Mouse (Mus musculus): ENCODE measurements around the gene Cpz.

DNA sequence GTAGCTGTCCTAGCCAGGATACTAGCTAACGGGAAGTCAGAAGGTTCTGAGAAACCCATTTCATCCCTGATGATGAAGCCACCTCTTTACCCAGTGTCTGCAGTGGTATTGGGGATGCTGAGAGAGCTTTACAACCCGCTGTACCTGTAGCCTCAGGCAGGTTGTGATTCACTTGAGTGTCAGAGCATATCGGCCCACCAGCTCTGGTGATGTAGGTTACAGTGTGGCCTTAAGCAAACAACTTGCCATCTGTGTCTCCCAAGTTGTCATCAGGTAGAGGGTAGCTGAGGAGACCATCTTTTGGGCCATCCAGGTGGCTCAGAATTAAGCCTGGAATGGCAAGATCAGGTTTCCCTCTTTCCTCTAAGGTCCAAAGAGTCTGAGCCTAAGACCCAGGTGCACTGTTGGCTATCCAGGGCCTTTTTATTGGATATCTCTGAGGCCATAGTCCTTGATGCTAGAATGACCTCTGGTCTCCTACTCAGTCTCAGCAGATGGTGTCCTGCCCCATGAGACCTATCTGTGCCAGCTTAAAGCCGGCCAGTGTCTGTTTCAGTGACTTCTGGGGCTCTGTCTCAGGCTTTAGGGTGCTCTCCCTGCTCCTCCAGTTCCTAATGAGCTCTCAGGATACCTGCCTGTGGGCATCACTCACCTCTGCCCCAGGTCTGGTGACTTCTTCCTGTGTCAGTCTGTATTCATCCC lies 27.5 kb upstream of the Cpz start:
- TF ChIP-seq CTCF (IDR thresholded peaks at IDR 0.05; ENCODE audit: borderline replicate concordance, insufficient read depth, low read depth, low read length) = no peak
- no peak for TF ChIP-seq POLR2A (IDR thresholded peaks at IDR 0.05; ENCODE audit: borderline replicate concordance, insufficient read depth, low read length)

All from cerebellum, adult 2 months (tissue).